Mouse (Mus musculus): Measurements from ENCODE around the gene Smco4. TPM values are rescaled to one million over a fixed set of nuclear protein-coding genes. Genes with fewer than 3 reads are reported as not detected.

Gene Smco4
- polyA plus RNA-seq (2014; fragmentation: Nextera tagmentation; extraction: Ambion mirVana), result 3.0 and 3.7 TPM in 2 replicates

DNA sequence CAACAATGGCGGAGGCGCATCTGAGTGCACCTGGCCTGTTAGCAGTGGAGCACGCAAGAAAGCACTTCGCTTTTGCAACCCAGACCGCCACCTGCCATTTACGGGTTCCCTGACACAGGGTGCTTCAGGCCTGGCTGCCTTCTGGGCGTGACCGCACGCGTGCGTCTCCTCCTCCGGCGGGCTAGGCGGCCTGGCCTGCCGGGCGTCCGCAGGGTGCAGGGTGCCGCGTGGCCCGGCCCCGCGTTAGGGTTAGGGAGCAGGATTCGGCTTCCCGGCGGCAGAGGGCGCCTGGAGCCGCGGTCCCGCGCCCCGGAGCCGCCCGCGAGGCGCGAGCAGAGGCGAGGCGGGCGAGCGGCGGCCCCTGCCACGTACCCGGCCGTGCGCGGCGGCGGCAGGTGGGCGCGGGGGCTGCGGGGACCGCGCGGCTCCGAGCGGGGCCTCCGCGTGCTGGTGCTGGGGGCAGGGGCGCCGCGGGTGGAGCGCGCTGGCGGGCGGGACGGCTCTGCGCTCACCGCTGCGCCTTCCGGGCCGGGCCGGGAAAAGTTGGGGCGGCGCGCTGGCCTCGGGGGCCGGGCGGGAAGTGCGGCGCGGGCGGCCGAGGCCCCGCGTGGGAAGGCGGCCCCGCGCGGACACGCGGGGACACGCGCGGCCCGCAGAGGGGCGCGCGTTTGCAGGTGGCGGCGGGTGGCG is at the start of gene Smco4:
Smco4 (plus strand) TSS at position 198 of the 690 bp plus-strand sequence.
- peaks cover 14% of the 10 kb centered on the region for H3K4me1 ChIP-seq (ENCODE audit: control insufficient read depth, insufficient read depth, low read length)
- DNase-seq (ENCODE audit: low spot score, missing footprints) (peak; percentile 97), ATAC-seq (ENCODE audit: low FRiP score) (peak; percentile 89)
- peak within 1 kb of the TSS; percentile 90 for H3K9ac ChIP-seq (ENCODE audit: low read length)
- peak within 1 kb of the TSS; percentile 97 for H3K4me2 ChIP-seq
- no peaks in the 10 kb centered on the region for H3K36me3 ChIP-seq (ENCODE audit: control insufficient read depth, insufficient read depth, low read length)
- no peak within 1 kb of the TSS for H3K27ac ChIP-seq (ENCODE audit: low read depth, low read length)
- H3K4me3 ChIP-seq (ENCODE audit: low read depth, low read length), result peak within 1 kb of the TSS; percentile 84
- H3K27me3 ChIP-seq (ENCODE audit: control insufficient read depth, insufficient read depth, low read length), result no peaks in the 10 kb centered on the region
- no peaks in the 10 kb centered on the region for H3K9me3 ChIP-seq (ENCODE audit: control insufficient read depth, low read length)
- under 1% methylated on average over 87 of the region's 101 CpGs for WGBS

DNA sequence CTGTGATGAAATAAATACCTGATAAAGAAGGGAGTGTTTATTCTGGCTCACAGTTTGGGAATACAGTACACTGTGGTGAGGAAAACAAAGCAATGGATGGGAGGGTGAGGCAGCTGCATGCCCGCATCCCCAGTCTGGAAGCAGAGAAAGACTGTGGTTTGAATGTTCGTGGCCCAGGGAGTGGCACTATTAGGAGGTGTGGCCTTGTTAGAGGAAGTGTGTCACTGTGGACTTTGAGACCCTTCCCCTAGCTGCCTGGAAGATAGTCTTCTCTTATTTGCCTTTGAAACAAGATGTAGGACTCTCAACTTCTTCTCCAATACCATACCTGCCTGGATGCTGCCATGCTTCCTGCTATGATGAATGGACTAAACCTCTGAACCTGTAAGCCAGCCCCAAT is 45.8 kb upstream of the Smco4 start:
- H3K4me1 ChIP-seq (ENCODE audit: control insufficient read depth, insufficient read depth, low read length), result no peaks in the 10 kb centered on the region
- no peak overlapping the region for H3K4me2 ChIP-seq
- no peak for ATAC-seq (ENCODE audit: low FRiP score)
- no peak overlapping the region for H3K27ac ChIP-seq (ENCODE audit: low read depth, low read length)
- DNase-seq (ENCODE audit: low spot score, missing footprints), result no peak
- H3K9me3 ChIP-seq (ENCODE audit: control insufficient read depth, low read length), result no peaks in the 10 kb centered on the region
- 84% methylated on average over 2 of the region's 2 CpGs for WGBS
- H3K27me3 ChIP-seq (ENCODE audit: control insufficient read depth, insufficient read depth, low read length), result no peaks in the 10 kb centered on the region
- H3K4me3 ChIP-seq (ENCODE audit: low read depth, low read length), result no peak overlapping the region
- H3K36me3 ChIP-seq (ENCODE audit: control insufficient read depth, insufficient read depth, low read length), result no peaks in the 10 kb centered on the region
- no peak overlapping the region for H3K9ac ChIP-seq (ENCODE audit: low read length)

DNA sequence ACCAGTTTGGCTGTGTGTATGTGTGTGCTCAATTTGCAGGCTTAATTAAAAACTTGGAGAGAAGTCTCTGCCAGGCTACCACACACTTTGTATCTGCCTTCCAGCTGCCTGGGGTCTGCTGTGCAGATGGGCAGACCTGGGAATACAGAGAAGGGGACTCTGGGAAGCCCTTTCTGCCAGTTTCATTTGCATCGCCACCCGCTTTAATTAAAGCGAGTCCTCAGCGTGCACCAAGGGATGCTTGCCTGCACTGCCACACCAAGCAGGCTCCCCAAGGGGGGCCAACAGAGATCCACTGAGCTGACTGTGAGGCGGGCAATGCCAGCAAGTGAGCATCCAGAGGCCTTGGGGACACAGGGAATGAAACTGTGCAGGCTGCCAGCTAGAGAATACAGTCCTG is 42.3 kb upstream of the Smco4 start:
- no peak for ATAC-seq (ENCODE audit: low FRiP score)
- 36% methylated on average over 5 of the region's 5 CpGs for WGBS

DNA sequence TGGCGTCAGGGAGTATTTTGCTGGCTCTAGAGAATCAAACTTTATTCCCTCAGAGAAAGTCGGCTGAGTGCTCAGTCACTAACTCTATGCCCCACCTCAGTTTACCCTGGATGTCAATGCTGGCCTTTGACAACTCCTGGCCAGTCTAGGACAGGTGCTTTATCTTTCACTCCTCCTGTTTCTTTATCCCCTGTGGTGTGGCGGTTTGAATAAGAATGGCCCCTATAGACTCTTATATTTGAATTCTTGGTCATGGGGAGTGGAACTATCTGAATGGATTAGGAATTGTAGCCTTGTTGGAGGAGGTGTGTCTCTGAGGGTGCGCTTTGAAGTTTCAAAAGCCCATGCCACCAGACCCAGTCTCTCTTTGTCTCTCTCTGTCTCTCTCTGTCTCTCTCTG is 21.0 kb upstream of the Smco4 start:
- WGBS, result 64% methylated on average over 4 of the region's 4 CpGs
- H3K4me2 ChIP-seq, result no peak overlapping the region
- H3K9me3 ChIP-seq (ENCODE audit: control insufficient read depth, low read length), result no peaks in the 10 kb centered on the region
- H3K36me3 ChIP-seq (ENCODE audit: control insufficient read depth, insufficient read depth, low read length), result no peaks in the 10 kb centered on the region
- H3K4me1 ChIP-seq (ENCODE audit: control insufficient read depth, insufficient read depth, low read length), result no peaks in the 10 kb centered on the region
- no peak overlapping the region for H3K9ac ChIP-seq (ENCODE audit: low read length)
- ATAC-seq (ENCODE audit: low FRiP score) (no peak), DNase-seq (ENCODE audit: low spot score, missing footprints) (no peak)
- no peak overlapping the region for H3K4me3 ChIP-seq (ENCODE audit: low read depth, low read length)
- H3K27me3 ChIP-seq (ENCODE audit: control insufficient read depth, insufficient read depth, low read length), result no peaks in the 10 kb centered on the region
- no peak overlapping the region for H3K27ac ChIP-seq (ENCODE audit: low read depth, low read length)

More for the DNA sequence above, 42.3 kb upstream of the Smco4 start:
- Histone ChIP-seq H3K4me1 (ENCODE audit: control insufficient read depth, insufficient read depth, low read length) (no peaks in the 10 kb centered on the region), H3K27ac (ENCODE audit: low read depth, low read length) (no peak overlapping the region), H3K36me3 (ENCODE audit: control insufficient read depth, insufficient read depth, low read length) (no peaks in the 10 kb centered on the region), H3K4me3 (ENCODE audit: low read depth, low read length) (no peak overlapping the region), H3K27me3 (ENCODE audit: control insufficient read depth, insufficient read depth, low read length) (no peaks in the 10 kb centered on the region), H3K9me3 (ENCODE audit: control insufficient read depth, low read length) (no peaks in the 10 kb centered on the region), H3K4me2 (no peak overlapping the region), H3K9ac (ENCODE audit: low read length) (no peak overlapping the region)
- no peak for DNase-seq (ENCODE audit: low spot score, missing footprints)

DNA sequence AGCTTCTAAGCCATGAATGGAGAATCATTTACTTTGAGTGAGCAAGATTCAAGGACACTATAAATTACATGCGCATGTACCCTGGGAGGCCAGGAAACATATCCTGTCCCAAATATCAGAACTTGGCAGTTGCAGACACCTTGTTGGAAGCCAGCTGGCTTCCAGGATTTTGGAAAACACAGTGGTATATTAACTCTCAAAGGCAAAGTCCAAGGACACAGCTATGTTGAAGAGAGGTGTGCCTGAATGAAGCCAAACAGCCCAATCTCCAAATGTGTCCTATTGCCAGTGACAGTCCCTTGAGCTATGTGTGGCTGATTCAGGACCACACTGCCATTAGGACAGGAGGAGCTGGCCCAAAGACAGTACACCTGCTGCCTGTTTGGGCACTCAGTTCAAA is 20.0 kb upstream of the Smco4 start:
- no peak overlapping the region for H3K9ac ChIP-seq (ENCODE audit: low read length)
- no peak for DNase-seq (ENCODE audit: low spot score, missing footprints)
- no peaks in the 10 kb centered on the region for H3K36me3 ChIP-seq (ENCODE audit: control insufficient read depth, insufficient read depth, low read length)
- H3K4me2 ChIP-seq, result no peak overlapping the region
- ATAC-seq (ENCODE audit: low FRiP score), result no peak
- no peaks in the 10 kb centered on the region for H3K27me3 ChIP-seq (ENCODE audit: control insufficient read depth, insufficient read depth, low read length)
- no peaks in the 10 kb centered on the region for H3K9me3 ChIP-seq (ENCODE audit: control insufficient read depth, low read length)
- WGBS, result 95% methylated on average over 1 of the region's 1 CpGs
- H3K4me3 ChIP-seq (ENCODE audit: low read depth, low read length), result no peak overlapping the region
- no peak overlapping the region for H3K27ac ChIP-seq (ENCODE audit: low read depth, low read length)
- no peaks in the 10 kb centered on the region for H3K4me1 ChIP-seq (ENCODE audit: control insufficient read depth, insufficient read depth, low read length)

DNA sequence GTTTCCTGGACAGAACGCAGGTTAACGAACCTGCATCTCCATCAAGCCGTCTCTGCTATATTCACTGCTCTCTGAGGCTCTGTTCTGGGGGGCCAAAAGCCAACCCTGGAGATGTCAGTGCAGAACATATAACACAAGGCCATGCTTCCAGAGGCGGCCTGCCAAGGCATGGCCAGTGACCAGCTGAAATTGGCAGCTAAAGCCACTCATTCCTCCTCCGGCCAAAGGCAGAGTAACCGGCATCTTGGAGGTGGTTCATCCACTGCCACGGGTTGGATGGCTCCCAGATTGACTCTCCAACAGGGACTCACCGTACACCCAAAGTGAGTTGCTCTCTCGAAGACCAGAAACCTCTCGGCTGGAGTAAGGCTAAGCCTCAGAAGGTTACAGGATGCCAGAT is 15.7 kb upstream of the Smco4 start:
- Histone ChIP-seq H3K4me1 (ENCODE audit: control insufficient read depth, insufficient read depth, low read length) (no peaks in the 10 kb centered on the region), H3K27ac (ENCODE audit: low read depth, low read length) (no peak overlapping the region), H3K4me3 (ENCODE audit: low read depth, low read length) (no peak overlapping the region), H3K27me3 (ENCODE audit: control insufficient read depth, insufficient read depth, low read length) (no peaks in the 10 kb centered on the region), H3K9ac (ENCODE audit: low read length) (no peak overlapping the region), H3K36me3 (ENCODE audit: control insufficient read depth, insufficient read depth, low read length) (no peaks in the 10 kb centered on the region), H3K4me2 (no peak overlapping the region), H3K9me3 (ENCODE audit: control insufficient read depth, low read length) (no peaks in the 10 kb centered on the region)
- WGBS, result 86% methylated on average over 10 of the region's 10 CpGs
- ATAC-seq (ENCODE audit: low FRiP score), result no peak
- no peak for DNase-seq (ENCODE audit: low spot score, missing footprints)

DNA sequence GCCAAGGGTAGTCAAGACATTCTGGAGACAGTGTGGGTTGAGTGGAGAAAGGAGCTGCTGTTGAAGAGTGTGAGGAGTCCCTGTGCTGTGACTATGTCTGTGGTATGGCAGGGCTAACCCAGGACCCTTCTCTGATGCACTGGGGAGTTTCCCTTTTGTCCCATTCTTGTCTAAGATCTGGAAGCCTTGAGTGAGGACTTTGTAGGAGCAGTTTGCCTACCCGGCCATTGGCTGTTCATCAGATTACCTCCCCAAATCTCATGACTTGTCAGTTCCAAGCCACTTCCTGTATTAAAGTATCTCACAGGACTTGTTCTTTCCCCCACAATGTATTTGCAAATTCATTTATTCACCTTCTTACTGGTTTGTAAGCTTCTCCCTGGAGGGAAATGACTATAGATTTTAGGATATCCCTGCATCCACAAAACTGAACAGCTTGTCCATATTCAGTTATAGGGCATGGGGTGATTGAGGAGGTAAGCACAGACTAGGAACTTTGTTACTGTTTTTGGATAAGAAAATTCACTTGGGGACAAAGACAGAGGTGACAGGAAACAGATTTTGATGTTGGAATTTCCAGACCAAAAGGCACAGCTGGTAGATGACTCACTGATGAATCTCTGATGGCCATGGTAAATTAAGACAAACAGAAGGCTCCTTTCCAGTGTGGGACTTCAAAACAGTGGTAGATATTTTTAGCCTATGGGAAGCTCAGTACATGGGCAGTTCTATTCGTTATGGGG is 5.4 kb upstream of the Smco4 start:
- H3K36me3 ChIP-seq (ENCODE audit: control insufficient read depth, insufficient read depth, low read length), result no peaks in the 10 kb centered on the region
- 58% methylated on average over 2 of the region's 2 CpGs for WGBS

DNA sequence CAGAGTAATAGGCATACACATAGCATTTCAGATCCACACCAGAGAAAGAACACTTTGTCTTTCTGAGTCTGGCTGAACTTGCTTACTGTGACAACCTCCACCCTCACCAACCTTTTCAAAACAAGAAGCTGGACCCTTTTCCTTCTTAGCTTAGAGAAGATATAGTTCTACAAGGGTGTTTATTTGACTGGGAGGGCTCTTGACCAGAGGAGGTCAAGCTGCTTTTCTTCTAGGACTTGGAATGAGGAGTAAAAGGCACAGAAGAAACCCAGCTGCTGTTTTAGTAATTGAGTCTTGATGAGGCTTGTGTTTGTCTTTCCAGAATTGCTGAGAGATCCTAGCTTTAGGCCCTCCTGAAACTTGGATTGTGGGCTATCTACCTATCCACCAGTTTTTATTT is 3.9 kb upstream of the Smco4 start:
- Histone ChIP-seq H3K9ac (ENCODE audit: low read length) (no peak overlapping the region), H3K4me1 (ENCODE audit: control insufficient read depth, insufficient read depth, low read length) (peaks cover 3% of the 10 kb centered on the region; the same call in 1 of the 2 replicates), H3K27ac (ENCODE audit: low read depth, low read length) (no peak overlapping the region), H3K4me2 (no peak overlapping the region), H3K9me3 (ENCODE audit: control insufficient read depth, low read length) (no peaks in the 10 kb centered on the region), H3K27me3 (ENCODE audit: control insufficient read depth, insufficient read depth, low read length) (no peaks in the 10 kb centered on the region), H3K36me3 (ENCODE audit: control insufficient read depth, insufficient read depth, low read length) (no peaks in the 10 kb centered on the region), H3K4me3 (ENCODE audit: low read depth, low read length) (no peak overlapping the region)
- DNase-seq (ENCODE audit: low spot score, missing footprints) (peak; percentile 28), ATAC-seq (ENCODE audit: low FRiP score) (no peak)

More for the DNA sequence above, 5.4 kb upstream of the Smco4 start:
- Histone ChIP-seq H3K4me2 (no peak overlapping the region), H3K9me3 (ENCODE audit: control insufficient read depth, low read length) (no peaks in the 10 kb centered on the region), H3K27me3 (ENCODE audit: control insufficient read depth, insufficient read depth, low read length) (no peaks in the 10 kb centered on the region), H3K27ac (ENCODE audit: low read depth, low read length) (no peak overlapping the region), H3K4me1 (ENCODE audit: control insufficient read depth, insufficient read depth, low read length) (no peaks in the 10 kb centered on the region), H3K9ac (ENCODE audit: low read length) (no peak overlapping the region), H3K4me3 (ENCODE audit: low read depth, low read length) (no peak overlapping the region)
- no peak for ATAC-seq (ENCODE audit: low FRiP score)
- peak; percentile 78 for DNase-seq (ENCODE audit: low spot score, missing footprints)

DNA sequence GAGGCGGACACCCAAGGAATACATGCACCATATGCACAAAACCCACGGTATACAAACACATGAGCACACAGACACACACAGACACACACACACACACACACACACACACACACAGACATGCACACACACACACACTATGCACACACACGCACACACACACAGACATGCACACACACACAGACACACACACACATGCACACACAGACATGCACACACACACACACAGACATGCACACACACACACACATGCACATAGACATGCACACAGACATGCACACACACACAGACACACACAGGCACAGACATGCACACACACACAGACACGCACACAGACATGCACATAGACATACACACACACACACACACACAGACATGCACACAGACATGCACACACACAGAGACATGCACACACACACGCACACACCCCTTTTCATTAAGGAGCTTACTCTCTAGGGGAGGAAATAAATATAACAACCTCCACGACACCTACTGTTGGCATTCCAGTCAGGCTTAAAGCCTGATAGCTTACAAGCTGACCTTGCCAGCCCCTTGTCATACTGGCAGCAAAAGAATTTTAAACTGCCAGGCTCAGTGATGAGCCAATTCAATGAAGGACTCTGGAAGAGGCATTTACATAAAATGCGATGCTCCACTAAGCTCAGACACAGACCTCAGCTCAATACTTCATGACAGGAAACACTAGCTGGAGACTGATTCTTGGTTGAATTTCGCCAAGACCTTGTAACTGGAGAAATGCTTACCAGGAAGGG is 2.7 kb upstream of the Smco4 start:
- DNase-seq (ENCODE audit: low spot score, missing footprints), result peak; percentile 23
- ATAC-seq (ENCODE audit: low FRiP score), result no peak
- H3K9me3 ChIP-seq (ENCODE audit: control insufficient read depth, low read length), result no peaks in the 10 kb centered on the region
- WGBS, result 79% methylated on average over 8 of the region's 8 CpGs
- no peaks in the 10 kb centered on the region for H3K36me3 ChIP-seq (ENCODE audit: control insufficient read depth, insufficient read depth, low read length)
- H3K27me3 ChIP-seq (ENCODE audit: control insufficient read depth, insufficient read depth, low read length), result no peaks in the 10 kb centered on the region
- no peak overlapping the region for H3K4me2 ChIP-seq
- peaks cover 4% of the 10 kb centered on the region; the same call in 1 of the 2 replicates for H3K4me1 ChIP-seq (ENCODE audit: control insufficient read depth, insufficient read depth, low read length)
- no peak overlapping the region for H3K27ac ChIP-seq (ENCODE audit: low read depth, low read length)
- H3K4me3 ChIP-seq (ENCODE audit: low read depth, low read length), result no peak overlapping the region
- H3K9ac ChIP-seq (ENCODE audit: low read length), result no peak overlapping the region

Data from midbrain, embryonic 11.5 days (tissue).